Mouse (Mus musculus) c-Kit-positive CD71-positive TER-119-negative erythroid progenitor cells, embryonic 14.5 days (primary cell): ENCODE data around the gene Ppp1r8.

ENCODE experiments used
- DNase-seq: peaks from one replicate; pipeline ENCODE4 v3.0.0-alpha.2; 2013; ENCODE audit warnings: low read depth

Gene Ppp1r8

DNA sequence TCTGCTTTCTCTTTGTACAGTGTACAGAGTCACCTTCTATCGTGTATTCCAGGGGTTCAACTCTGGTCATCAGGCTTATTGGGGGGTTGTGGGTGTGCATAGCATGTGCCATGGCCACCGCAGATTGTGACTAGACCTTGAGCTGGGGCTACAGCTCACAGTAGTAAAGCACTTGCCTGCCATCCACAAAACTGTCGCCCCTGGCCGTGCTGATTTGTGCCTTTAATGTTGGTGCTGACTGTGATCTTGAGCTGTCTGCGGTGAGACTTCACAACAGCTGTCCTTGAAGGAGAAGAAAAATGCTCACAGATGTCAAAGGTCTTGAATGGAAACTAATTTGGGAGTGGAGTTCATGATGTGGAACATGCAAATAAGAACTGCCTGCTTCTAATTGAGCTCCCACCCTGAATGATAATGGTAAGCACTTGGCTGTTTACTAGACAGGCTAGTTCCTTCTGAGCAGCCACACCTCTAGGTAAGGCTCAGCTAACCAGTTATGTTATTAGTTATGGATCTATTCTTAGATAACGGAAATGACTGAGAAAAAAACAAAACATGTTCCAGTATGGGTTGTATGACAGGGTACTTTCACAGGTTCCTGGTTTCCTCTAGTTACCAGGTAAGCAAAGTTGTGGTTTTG lies 64.3 kb downstream of the Ppp1r8 start:
- no peak for DNase-seq
